ENCODE assay signal across 10 mouse cellular contexts in genomic region chr2:155805231-155805924, GRCm38 (mm10). TPM values are rescaled to one million over a fixed set of nuclear protein-coding genes. Genes with fewer than 3 reads are reported as not detected.
A peak's percentile ranks its signal among the peaks of the same experiment; 100 is the strongest.
DNase-seq lines count a peak whose midpoint lies in the region; ATAC-seq and TF ChIP-seq lines count a peak whose summit lies in the region.
"Had no signal": no experiment of that assay in that cellular context is flagged by ENCODE, and none has a peak within 500 bp of the region (broad histone marks: within the 10 kb centered on the region; RNA-seq: fewer than 3 reads in every experiment).

No protein-coding gene starts in this region.

- no peak for ATAC-seq in heart, embryonic 11.5 days (replicated peaks; ENCODE audit: insufficient number of reproducible peaks, low FRiP score, low TSS enrichment)
- ATAC-seq in forebrain, embryonic 11.5 days (replicated peaks; ENCODE audit: low FRiP score): no peak

- WGBS in heart, embryonic 11.5 days (ENCODE audit: insufficient replicate concordance): 37% methylated on average over 6 of the region's 6 CpGs
- WGBS in cerebellum, adult 2 months: 8% methylated on average over 6 of the region's 6 CpGs
- WGBS in forebrain, embryonic 11.5 days: 72% methylated on average over 6 of the region's 6 CpGs

- peak overlapping the region; percentile 30 for H3ac ChIP-seq in C2C12 (ENCODE audit: control insufficient read depth, insufficient read length, low read depth)

- H3K4me1 ChIP-seq in heart, embryonic 11.5 days (ENCODE audit: control insufficient read depth, insufficient read depth, low read length): peaks cover 5% of the 10 kb centered on the region; the same call in 1 of the 2 replicates
- H3K4me1 ChIP-seq in cerebellum, adult 2 months (ENCODE audit: control insufficient read depth, insufficient read depth, low read length): peaks cover 46% of the 10 kb centered on the region
- no peaks in the 10 kb centered on the region for H3K4me1 ChIP-seq in forebrain, embryonic 11.5 days (replicated peaks; ENCODE audit: control insufficient read depth, insufficient read depth, low read length)

- intact Hi-C loops in left cerebral cortex, adult 2 months (cut with DNase I): no loop called here

- DNase-seq in heart, adult 8-10 months (ENCODE audit: low spot score): no peak
- peak; percentile 99 to 100 for DNase-seq in cerebellum, adult 2 months
- peak; percentile 60 for DNase-seq in kidney, postnatal 10 days
- DNase-seq in forebrain, embryonic 11.5 days (ENCODE audit: low spot score): no peak
- no peak for DNase-seq in layer of hippocampus, postnatal 10 days (ENCODE audit: low spot score in 2 of 2)
- DNase-seq in left cerebral cortex, adult 2 months (ENCODE audit: extremely low spot score in 1 of 2, low spot score in 2 of 2): no peak

- no peaks in the 10 kb centered on the region for H3K27me3 ChIP-seq in heart, embryonic 11.5 days (ENCODE audit: control insufficient read depth, insufficient read depth, low read length)
- H3K27me3 ChIP-seq in C2C12 (ENCODE audit: control insufficient read depth, insufficient read depth, insufficient read length): peaks cover 14% of the 10 kb centered on the region
- H3K27me3 ChIP-seq in cerebellum, adult 2 months (ENCODE audit: control insufficient read depth, insufficient read depth, low read length): no peaks in the 10 kb centered on the region
- no peaks in the 10 kb centered on the region for H3K27me3 ChIP-seq in forebrain, embryonic 11.5 days (ENCODE audit: control insufficient read depth, insufficient read depth, low read length)
- H3K27me3 ChIP-seq: limb, embryonic 15.5 days had no signal

- H3K9me3 ChIP-seq in heart, embryonic 11.5 days (replicated peaks; ENCODE audit: control insufficient read depth, low read length): no peaks in the 10 kb centered on the region
- H3K9me3 ChIP-seq in forebrain, embryonic 11.5 days (ENCODE audit: control insufficient read depth, low read length): no peaks in the 10 kb centered on the region
- H3K9me3 ChIP-seq: limb, embryonic 15.5 days had no signal

- H3K27ac ChIP-seq in heart, embryonic 11.5 days (ENCODE audit: low read depth, low read length): no peak overlapping the region
- H3K27ac ChIP-seq in cerebellum, adult 2 months (ENCODE audit: insufficient read depth, low read length): peak overlapping the region; percentile 96
- H3K27ac ChIP-seq in forebrain, embryonic 11.5 days (ENCODE audit: low read depth, low read length): no peak overlapping the region
- H3K27ac ChIP-seq in left cerebral cortex, adult 2 months: no peak overlapping the region
- H3K27ac ChIP-seq: limb, embryonic 15.5 days had no signal

- no peaks in the 10 kb centered on the region for H3K36me3 ChIP-seq in heart, embryonic 11.5 days (ENCODE audit: control insufficient read depth, insufficient read depth, low read length)
- no peaks in the 10 kb centered on the region for H3K36me3 ChIP-seq in C2C12 (ENCODE audit: control insufficient read depth, insufficient read depth)
- no peaks in the 10 kb centered on the region for H3K36me3 ChIP-seq in forebrain, embryonic 11.5 days (ENCODE audit: control insufficient read depth, insufficient read depth, low read length)
- H3K36me3 ChIP-seq: limb, embryonic 15.5 days had no signal

- no peaks in the 10 kb centered on the region for H3K79me3 ChIP-seq in C2C12 (ENCODE audit: low read depth)

- no peak overlapping the region for H3K4me3 ChIP-seq in heart, embryonic 11.5 days (ENCODE audit: low read depth, low read length)
- no peak overlapping the region for H3K4me3 ChIP-seq in C2C12 (ENCODE audit: insufficient read depth, poor library complexity, severe bottlenecking)
- H3K4me3 ChIP-seq in cerebellum, adult 2 months (replicated peaks; ENCODE audit: insufficient read depth, low read depth, low read length): no peak overlapping the region
- no peak overlapping the region for H3K4me3 ChIP-seq in forebrain, embryonic 11.5 days (ENCODE audit: low read depth, low read length)
- no peak overlapping the region for H3K4me3 ChIP-seq in left cerebral cortex, adult 2 months
- H3K4me3 ChIP-seq: limb, embryonic 15.5 days had no signal

- H3K79me2 ChIP-seq in C2C12 (ENCODE audit: control insufficient read depth, insufficient read depth): no peaks in the 10 kb centered on the region

- TF ChIP-seq POLR2A in cerebellum, adult 2 months (IDR thresholded peaks at IDR 0.05; ENCODE audit: borderline replicate concordance, insufficient read depth, low read length): no peak

- no peak for TF ChIP-seq CTCF in C2C12 (IDR thresholded peaks at IDR 0.05; ENCODE audit: control insufficient read depth, insufficient read depth, insufficient read length)
- peak; percentile 14; the same call in 1 of the 2 replicates for TF ChIP-seq CTCF in cerebellum, adult 2 months (IDR thresholded peaks at IDR 0.05; ENCODE audit: borderline replicate concordance, insufficient read depth, low read depth, low read length)
- no peak for TF ChIP-seq CTCF in left cerebral cortex, adult 2 months (IDR thresholded peaks at IDR 0.05)

- 0 out of 2 replicates have a peak overlapping the region, but pooled peaks have one; percentile 6 for H3K9ac ChIP-seq in heart, embryonic 11.5 days (ENCODE audit: low read depth, low read length)
- H3K9ac ChIP-seq in forebrain, embryonic 11.5 days (ENCODE audit: low read length): no peak overlapping the region
- H3K9ac ChIP-seq: limb, embryonic 15.5 days had no signal

- H3K4me2 ChIP-seq in heart, embryonic 11.5 days: no peak overlapping the region
- H3K4me2 ChIP-seq in forebrain, embryonic 11.5 days (ENCODE audit: low read depth, low read length, severe bottlenecking): no peak overlapping the region
- H3K4me2 ChIP-seq: limb, embryonic 15.5 days had no signal

TF ChIP-seq in C2C12, 6 proteins besides CTCF, POLR2A, EP300 and RAD21:
- TF ChIP-seq FOSL1 (IDR thresholded peaks at IDR 0.05; ENCODE audit: insufficient read depth, low read length, poor library complexity, severe bottlenecking) (no peak), USF1 (IDR thresholded peaks at IDR 0.05; ENCODE audit: low read depth) (no peak), MYOD1 (IDR thresholded peaks at IDR 0.05; ENCODE audit: control insufficient read depth, insufficient read length, low read depth) (no peak), MAX (IDR thresholded peaks at IDR 0.05) (no peak)

RNA-seq across cellular contexts. Expression of gene BC029722, which starts 13.8 kb away (rescaled TPM):
- 5.6 and 5.7 TPM in 2 replicates for polyA plus RNA-seq in heart, embryonic 11.5 days (2014; fragmentation: Nextera tagmentation; extraction: Ambion mirVana)
- total RNA-seq in heart, adult 8-10 months (2022): 10 to 100 TPM; 29.8 to 40.2 (median 35.1) TPM
- 32.9 TPM for polyA plus RNA-seq in C2C12 (2012; fragmentation: generic; extraction: Trizol)
- 72.8 and 81.5 TPM in 2 replicates for polyA plus RNA-seq in cerebellum, adult 2 months (2012; rRNA removed)
- polyA plus RNA-seq in forebrain, embryonic 11.5 days (2014; fragmentation: Nextera tagmentation; extraction: Ambion mirVana): 6.9 and 8.0 TPM in 2 replicates
- 10 to 100 TPM; 37.2 to 38.1 TPM for total RNA-seq in layer of hippocampus, postnatal 10 days (2021)
- total RNA-seq in left cerebral cortex, adult 2 months (2021): 10 to 100 TPM; 53.1 to 56.8 TPM

RNA-seq across cellular contexts. Expression of gene Eif6, which starts 21.3 kb away (rescaled TPM):
- polyA plus RNA-seq in heart, embryonic 11.5 days (2014; fragmentation: Nextera tagmentation; extraction: Ambion mirVana): 138 and 148 TPM in 2 replicates
- 10 to 100 TPM; 44.2 to 65.1 (median 54.3) TPM for total RNA-seq in heart, adult 8-10 months (2022)
- 340 TPM for polyA plus RNA-seq in C2C12 (2012; fragmentation: generic; extraction: Trizol)
- 84.9 and 86.4 TPM in 2 replicates for polyA plus RNA-seq in cerebellum, adult 2 months (2012; rRNA removed)
- 164 and 198 TPM in 2 replicates for polyA plus RNA-seq in forebrain, embryonic 11.5 days (2014; fragmentation: Nextera tagmentation; extraction: Ambion mirVana)
- 10 to 100 TPM; 73.4 to 83.1 TPM for total RNA-seq in layer of hippocampus, postnatal 10 days (2021)
- 10 to 100 TPM; 67.0 to 71.0 TPM for total RNA-seq in left cerebral cortex, adult 2 months (2021)

RNA-seq across cellular contexts. Expression of gene Fam83c, which starts 29.3 kb away (rescaled TPM):
- polyA plus RNA-seq in heart, embryonic 11.5 days (2014; fragmentation: Nextera tagmentation; extraction: Ambion mirVana): 0.06 and 0.15 TPM in 2 replicates
- not detected for total RNA-seq in heart, adult 8-10 months (2022)
- 0.02 TPM for polyA plus RNA-seq in C2C12 (2012; fragmentation: generic; extraction: Trizol)
- not detected in 2 replicates for polyA plus RNA-seq in cerebellum, adult 2 months (2012; rRNA removed)
- 0.23 and 0.39 TPM in 2 replicates for polyA plus RNA-seq in forebrain, embryonic 11.5 days (2014; fragmentation: Nextera tagmentation; extraction: Ambion mirVana)
- not detected for total RNA-seq in layer of hippocampus, postnatal 10 days (2021)
- not detected for total RNA-seq in left cerebral cortex, adult 2 months (2021)
- total RNA-seq: gastrocnemius, postnatal 36 days had no signal

RNA-seq across cellular contexts. Expression of gene Mmp24, which starts 30.2 kb away (rescaled TPM):
- 0.04 TPM in 1 of 2 replicates, not detected in the other for polyA plus RNA-seq in heart, embryonic 11.5 days (2014; fragmentation: Nextera tagmentation; extraction: Ambion mirVana)
- not detected for total RNA-seq in heart, adult 8-10 months (2022)
- polyA plus RNA-seq in C2C12 (2012; fragmentation: generic; extraction: Trizol): 0.04 TPM
- 153 and 190 TPM in 2 replicates for polyA plus RNA-seq in cerebellum, adult 2 months (2012; rRNA removed)
- 1.0 and 2.0 TPM in 2 replicates for polyA plus RNA-seq in forebrain, embryonic 11.5 days (2014; fragmentation: Nextera tagmentation; extraction: Ambion mirVana)
- 10 to 100 TPM; 64.1 to 67.5 TPM for total RNA-seq in layer of hippocampus, postnatal 10 days (2021)
- total RNA-seq in left cerebral cortex, adult 2 months (2021): 10 to 100 TPM; 35.6 to 37.8 TPM
- total RNA-seq: gastrocnemius, postnatal 36 days had no signal

RNA-seq across cellular contexts. Expression of gene Procr, which starts 54.5 kb away (rescaled TPM):
- polyA plus RNA-seq in heart, embryonic 11.5 days (2014; fragmentation: Nextera tagmentation; extraction: Ambion mirVana): 8.6 and 9.2 TPM in 2 replicates
- total RNA-seq in heart, adult 8-10 months (2022): 1 to 10 TPM; 1.9 to 2.8 (median 2.3) TPM
- 4.4 TPM for polyA plus RNA-seq in C2C12 (2012; fragmentation: generic; extraction: Trizol)
- polyA plus RNA-seq in cerebellum, adult 2 months (2012; rRNA removed): 1.9 TPM in 2 replicates
- polyA plus RNA-seq in forebrain, embryonic 11.5 days (2014; fragmentation: Nextera tagmentation; extraction: Ambion mirVana): 0.96 and 1.1 TPM in 2 replicates
- total RNA-seq in layer of hippocampus, postnatal 10 days (2021): 1 to 10 TPM; 2.1 to 3.2 TPM
- 1 to 10 TPM; 1.2 to 1.4 TPM for total RNA-seq in left cerebral cortex, adult 2 months (2021)

Comparison
In these comparisons a context has a peak if more than half of its experiments do, and no peak if none do; other contexts are left out.
1. DNase-seq: peak in cerebellum, adult 2 months (2 of 2) and kidney, postnatal 10 days (single experiment); none in heart, adult 8-10 months (single experiment), forebrain, embryonic 11.5 days (single experiment), layer of hippocampus, postnatal 10 days (0 of 2) and left cerebral cortex, adult 2 months (0 of 2).